Mouse (Mus musculus) megakaryocyte, embryonic 14.5 days (primary cell): ENCODE measurements at regions not wholly inside any gene's neighbourhood (a gene's known extent, or its start where the extent isn't known, plus 50 kb on each side); places are given as distances from the start of the nearest gene placed in this dataset.

Source experiments
- H3K27me3 ChIP-seq: replicated peaks from 2 replicates; pipeline ENCODE3; 2012; ENCODE audit warnings: inconsistent platforms
- H3K36me3 ChIP-seq: replicated peaks from 2 replicates; pipeline ENCODE3; 2012; ENCODE audit warnings: low read length, inconsistent platforms, mixed read lengths
- H3K4me1 ChIP-seq: 2 replicates; pipeline ENCODE4 v1.6.1; 2012; ENCODE audit warnings: inconsistent platforms
- H3K4me3 ChIP-seq: replicated peaks from 2 replicates; pipeline ENCODE3; 2012; ENCODE audit warnings: moderate library complexity, mild to moderate bottlenecking, inconsistent platforms
- H3K9me3 ChIP-seq: 2 replicates; pipeline ENCODE4 v1.6.1; 2012; ENCODE audit warnings: inconsistent platforms
- FLI1 ChIP-seq: IDR thresholded peaks from 2 replicates; pipeline ENCODE4 v1.6.1; 2012; ENCODE audit warnings: low read length, inconsistent platforms, mixed read lengths
- GATA1 ChIP-seq: IDR thresholded peaks from 3 replicates; pipeline ENCODE4 v1.6.1; 2012; ENCODE audit warnings: mixed read lengths, low read length, inconsistent platforms, borderline replicate concordance

GRCm38 (mm10) chr11:111895221-111896200 is 829.5 kb downstream of the Kcnj2 start:
- Histone ChIP-seq H3K27me3 (no peaks in the 10 kb centered on the region), H3K4me3 (no peak overlapping the region), H3K36me3 (no peaks in the 10 kb centered on the region), H3K9me3 (peaks cover 7% of the 10 kb centered on the region; the same call in 1 of the 2 replicates), H3K4me1 (no peaks in the 10 kb centered on the region)
- TF ChIP-seq GATA1 (no peak), FLI1 (no peak)

- no peaks in the 10 kb centered on the region for H3K36me3 ChIP-seq
- TF ChIP-seq GATA1 (no peak), FLI1 (no peak)
- no peak overlapping the region for H3K4me3 ChIP-seq
- peaks cover 5% of the 10 kb centered on the region; the same call in 1 of the 2 replicates for H3K9me3 ChIP-seq
- H3K4me1 ChIP-seq = no peaks in the 10 kb centered on the region
- no peaks in the 10 kb centered on the region for H3K27me3 ChIP-seq
These were observed 831.0 kb downstream of the Kcnj2 start for GRCm38 (mm10) chr11:111897001-111897400.

- no peaks in the 10 kb centered on the region for H3K9me3 ChIP-seq
- no peak overlapping the region for H3K4me3 ChIP-seq
- H3K36me3 ChIP-seq = no peaks in the 10 kb centered on the region
- TF ChIP-seq FLI1 (no peak), GATA1 (no peak)
- H3K4me1 ChIP-seq = no peaks in the 10 kb centered on the region
- H3K27me3 ChIP-seq = no peaks in the 10 kb centered on the region
These were observed 838.1 kb downstream of the Kcnj2 start for GRCm38 (mm10) chr11:111904086-111904485.

- H3K4me1 ChIP-seq = no peaks in the 10 kb centered on the region
- H3K9me3 ChIP-seq = no peaks in the 10 kb centered on the region
- H3K27me3 ChIP-seq = no peaks in the 10 kb centered on the region
- no peaks in the 10 kb centered on the region for H3K36me3 ChIP-seq
- no peak overlapping the region for H3K4me3 ChIP-seq
- no peak for TF ChIP-seq GATA1
- no peak for TF ChIP-seq FLI1
These were observed 847.9 kb downstream of the Kcnj2 start for GRCm38 (mm10) chr11:111913891-111914290.

GRCm38 (mm10) chr11:111926336-111926735 is 855.7 kb upstream of the Sox9 start:
- no peak overlapping the region for H3K4me3 ChIP-seq
- H3K9me3 ChIP-seq = peaks cover 5% of the 10 kb centered on the region
- H3K4me1 ChIP-seq = no peaks in the 10 kb centered on the region
- H3K36me3 ChIP-seq = no peaks in the 10 kb centered on the region
- no peak for TF ChIP-seq GATA1
- no peak for TF ChIP-seq FLI1
- no peaks in the 10 kb centered on the region for H3K27me3 ChIP-seq

GRCm38 (mm10) chr11:111929366-111929765 is 852.7 kb upstream of the Sox9 start:
- TF ChIP-seq FLI1 = no peak
- TF ChIP-seq GATA1 = no peak
- Histone ChIP-seq H3K27me3 (no peaks in the 10 kb centered on the region), H3K4me1 (no peaks in the 10 kb centered on the region), H3K4me3 (no peak overlapping the region), H3K9me3 (peaks cover 5% of the 10 kb centered on the region), H3K36me3 (no peaks in the 10 kb centered on the region)

- no peaks in the 10 kb centered on the region for H3K36me3 ChIP-seq
- H3K4me1 ChIP-seq = no peaks in the 10 kb centered on the region
- H3K27me3 ChIP-seq = no peaks in the 10 kb centered on the region
- TF ChIP-seq FLI1 (no peak), GATA1 (no peak)
- peaks cover 10% of the 10 kb centered on the region for H3K9me3 ChIP-seq
- no peak overlapping the region for H3K4me3 ChIP-seq
These were observed 850.0 kb upstream of the Sox9 start for GRCm38 (mm10) chr11:111932052-111932451.

GRCm38 (mm10) chr11:111944282-111944681 is 837.7 kb upstream of the Sox9 start:
- no peak overlapping the region for H3K4me3 ChIP-seq
- H3K9me3 ChIP-seq = peaks cover 10% of the 10 kb centered on the region; the same call in 1 of the 2 replicates
- H3K27me3 ChIP-seq = no peaks in the 10 kb centered on the region
- H3K4me1 ChIP-seq = no peaks in the 10 kb centered on the region
- TF ChIP-seq FLI1 (no peak), GATA1 (no peak)
- no peaks in the 10 kb centered on the region for H3K36me3 ChIP-seq

GRCm38 (mm10) chr11:111945806-111946205 is 836.2 kb upstream of the Sox9 start:
- TF ChIP-seq GATA1 = no peak
- no peak for TF ChIP-seq FLI1
- Histone ChIP-seq H3K4me3 (no peak overlapping the region), H3K9me3 (peaks cover 8% of the 10 kb centered on the region; the same call in 1 of the 2 replicates), H3K4me1 (no peaks in the 10 kb centered on the region), H3K36me3 (no peaks in the 10 kb centered on the region), H3K27me3 (no peaks in the 10 kb centered on the region)

- Histone ChIP-seq H3K27me3 (no peaks in the 10 kb centered on the region), H3K4me3 (no peak overlapping the region), H3K36me3 (no peaks in the 10 kb centered on the region), H3K9me3 (peaks cover 5% of the 10 kb centered on the region; the same call in 1 of the 2 replicates), H3K4me1 (no peaks in the 10 kb centered on the region)
- no peak for TF ChIP-seq GATA1
- no peak for TF ChIP-seq FLI1
These were observed 834.4 kb upstream of the Sox9 start for GRCm38 (mm10) chr11:111947671-111948070.

GRCm38 (mm10) chr11:111953421-111953820 is 828.6 kb upstream of the Sox9 start:
- H3K36me3 ChIP-seq = no peaks in the 10 kb centered on the region
- no peak overlapping the region for H3K4me3 ChIP-seq
- TF ChIP-seq GATA1 = no peak
- TF ChIP-seq FLI1 = no peak
- peaks cover 11% of the 10 kb centered on the region for H3K9me3 ChIP-seq
- H3K27me3 ChIP-seq = no peaks in the 10 kb centered on the region
- H3K4me1 ChIP-seq = no peaks in the 10 kb centered on the region
